Mouse (Mus musculus) heart, adult 2 months (tissue): ENCODE results near the gene Ngdn.

Experiments
- CTCF ChIP-seq: fragments of 200-600 bp; IDR thresholded peaks from 2 replicates; pipeline ENCODE4 v1.8.1; 2022; ENCODE audit warnings: antibody characterized with exemption, mild to moderate bottlenecking, moderate library complexity
- EP300 ChIP-seq: fragments of 200-500 bp; IDR thresholded peaks from 2 replicates; pipeline ENCODE4 v1.6.1; 2011; ENCODE audit warnings: low read depth, low read length, control low read depth; ENCODE audit not compliant: insufficient read depth

- TF ChIP-seq CTCF (no peak), EP300 (no peak)
Observed at GRCm38 (mm10) chr14:55053050-55053449, 37.8 kb downstream of the Ngdn start.
